Mouse (Mus musculus): ENCODE results near the gene Tmc3. TPM values are rescaled to one million over a fixed set of nuclear protein-coding genes. Genes with fewer than 3 reads are reported as not detected.

Tmc3 gene
- polyA plus RNA-seq, 1 experiment: 0.25 TPM

- no peak overlapping the region for H3K9ac ChIP-seq (ENCODE audit: low read depth, poor library complexity, severe bottlenecking)
- TF ChIP-seq CTCF (IDR thresholded peaks at IDR 0.05; ENCODE audit: low read depth, low read length): no peak
- TF ChIP-seq POLR2A (IDR thresholded peaks at IDR 0.05; ENCODE audit: insufficient read depth, low read length): no peak
- H3K27me3 ChIP-seq (ENCODE audit: control insufficient read depth, insufficient read depth, low read length, poor library complexity, severe bottlenecking): no peaks in the 10 kb centered on the region
- no peak overlapping the region for H3K4me3 ChIP-seq (ENCODE audit: low read depth, low read length)
- no peaks in the 10 kb centered on the region for H3K36me3 ChIP-seq (ENCODE audit: control insufficient read depth, insufficient read depth, low read length, poor library complexity, severe bottlenecking)
- H3K9me3 ChIP-seq (replicated peaks; ENCODE audit: control insufficient read depth, insufficient read depth, low read length, poor library complexity, severe bottlenecking): 0 out of 2 replicates have a peak, but pooled peaks cover 3% of the 10 kb centered on the region
- H3K4me1 ChIP-seq (ENCODE audit: control insufficient read depth, insufficient read depth, low read length): no peaks in the 10 kb centered on the region
- no peak overlapping the region for H3K27ac ChIP-seq (ENCODE audit: insufficient read depth, low read length)
These were observed 69.5 kb downstream of the Tmc3 start for GRCm38 (mm10) chr7:83654196-83654595.

GRCm38 (mm10) chr7:83654938-83655630 is 70.4 kb downstream of the Tmc3 start:
- H3K9me3 ChIP-seq (replicated peaks; ENCODE audit: control insufficient read depth, insufficient read depth, low read length, poor library complexity, severe bottlenecking): 0 out of 2 replicates have a peak, but pooled peaks cover 3% of the 10 kb centered on the region
- H3K9ac ChIP-seq (ENCODE audit: low read depth, poor library complexity, severe bottlenecking): no peak overlapping the region
- H3K4me3 ChIP-seq (ENCODE audit: low read depth, low read length): no peak overlapping the region
- H3K36me3 ChIP-seq (ENCODE audit: control insufficient read depth, insufficient read depth, low read length, poor library complexity, severe bottlenecking): no peaks in the 10 kb centered on the region
- no peaks in the 10 kb centered on the region for H3K27me3 ChIP-seq (ENCODE audit: control insufficient read depth, insufficient read depth, low read length, poor library complexity, severe bottlenecking)
- no peaks in the 10 kb centered on the region for H3K4me1 ChIP-seq (ENCODE audit: control insufficient read depth, insufficient read depth, low read length)
- no peak for TF ChIP-seq EP300 (IDR thresholded peaks at IDR 0.05; ENCODE audit: insufficient read depth, low read depth, low read length)
- no peak for TF ChIP-seq POLR2A (IDR thresholded peaks at IDR 0.05; ENCODE audit: insufficient read depth, low read length)
- TF ChIP-seq CTCF (IDR thresholded peaks at IDR 0.05; ENCODE audit: low read depth, low read length): no peak
- H3K27ac ChIP-seq (ENCODE audit: insufficient read depth, low read length): no peak overlapping the region

GRCm38 (mm10) chr7:83658716-83659115 is 74.0 kb downstream of the Tmc3 start:
- Histone ChIP-seq H3K36me3 (ENCODE audit: control insufficient read depth, insufficient read depth, low read length, poor library complexity, severe bottlenecking) (no peaks in the 10 kb centered on the region), H3K4me1 (ENCODE audit: control insufficient read depth, insufficient read depth, low read length) (no peaks in the 10 kb centered on the region), H3K27ac (ENCODE audit: insufficient read depth, low read length) (no peak overlapping the region), H3K4me3 (ENCODE audit: low read depth, low read length) (no peak overlapping the region), H3K9ac (ENCODE audit: low read depth, poor library complexity, severe bottlenecking) (no peak overlapping the region), H3K9me3 (replicated peaks; ENCODE audit: control insufficient read depth, insufficient read depth, low read length, poor library complexity, severe bottlenecking) (0 out of 2 replicates have a peak, but pooled peaks cover 3% of the 10 kb centered on the region), H3K27me3 (ENCODE audit: control insufficient read depth, insufficient read depth, low read length, poor library complexity, severe bottlenecking) (no peaks in the 10 kb centered on the region)
- TF ChIP-seq POLR2A (IDR thresholded peaks at IDR 0.05; ENCODE audit: insufficient read depth, low read length) (no peak), CTCF (IDR thresholded peaks at IDR 0.05; ENCODE audit: low read depth, low read length) (no peak), EP300 (IDR thresholded peaks at IDR 0.05; ENCODE audit: insufficient read depth, low read depth, low read length) (no peak)

GRCm38 (mm10) chr7:83659159-83660065 is 74.7 kb downstream of the Tmc3 start:
- no peaks in the 10 kb centered on the region for H3K36me3 ChIP-seq (ENCODE audit: control insufficient read depth, insufficient read depth, low read length, poor library complexity, severe bottlenecking)
- H3K4me3 ChIP-seq (ENCODE audit: low read depth, low read length): no peak overlapping the region
- no peaks in the 10 kb centered on the region for H3K27me3 ChIP-seq (ENCODE audit: control insufficient read depth, insufficient read depth, low read length, poor library complexity, severe bottlenecking)
- no peaks in the 10 kb centered on the region for H3K4me1 ChIP-seq (ENCODE audit: control insufficient read depth, insufficient read depth, low read length)
- no peak for TF ChIP-seq CTCF (IDR thresholded peaks at IDR 0.05; ENCODE audit: low read depth, low read length)
- TF ChIP-seq POLR2A (IDR thresholded peaks at IDR 0.05; ENCODE audit: insufficient read depth, low read length): no peak
- no peak for TF ChIP-seq EP300 (IDR thresholded peaks at IDR 0.05; ENCODE audit: insufficient read depth, low read depth, low read length)
- H3K9ac ChIP-seq (ENCODE audit: low read depth, poor library complexity, severe bottlenecking): no peak overlapping the region
- no peak overlapping the region for H3K27ac ChIP-seq (ENCODE audit: insufficient read depth, low read length)
- 0 out of 2 replicates have a peak, but pooled peaks cover 3% of the 10 kb centered on the region for H3K9me3 ChIP-seq (replicated peaks; ENCODE audit: control insufficient read depth, insufficient read depth, low read length, poor library complexity, severe bottlenecking)

GRCm38 (mm10) chr7:83660273-83660691 is 75.6 kb downstream of the Tmc3 start:
- no peaks in the 10 kb centered on the region for H3K27me3 ChIP-seq (ENCODE audit: control insufficient read depth, insufficient read depth, low read length, poor library complexity, severe bottlenecking)
- H3K4me3 ChIP-seq (ENCODE audit: low read depth, low read length): no peak overlapping the region
- no peaks in the 10 kb centered on the region for H3K4me1 ChIP-seq (ENCODE audit: control insufficient read depth, insufficient read depth, low read length)
- 0 out of 2 replicates have a peak, but pooled peaks cover 3% of the 10 kb centered on the region for H3K9me3 ChIP-seq (replicated peaks; ENCODE audit: control insufficient read depth, insufficient read depth, low read length, poor library complexity, severe bottlenecking)
- no peak overlapping the region for H3K27ac ChIP-seq (ENCODE audit: insufficient read depth, low read length)
- TF ChIP-seq EP300 (IDR thresholded peaks at IDR 0.05; ENCODE audit: insufficient read depth, low read depth, low read length): no peak
- TF ChIP-seq CTCF (IDR thresholded peaks at IDR 0.05; ENCODE audit: low read depth, low read length): no peak
- TF ChIP-seq POLR2A (IDR thresholded peaks at IDR 0.05; ENCODE audit: insufficient read depth, low read length): no peak
- no peaks in the 10 kb centered on the region for H3K36me3 ChIP-seq (ENCODE audit: control insufficient read depth, insufficient read depth, low read length, poor library complexity, severe bottlenecking)
- no peak overlapping the region for H3K9ac ChIP-seq (ENCODE audit: low read depth, poor library complexity, severe bottlenecking)
